Mouse (Mus musculus): ENCODE measurements around the gene Olfr676. TPM values are rescaled to one million over a fixed set of nuclear protein-coding genes. Genes with fewer than 3 reads are reported as not detected.
"Not testable (repeated sequence)": the region's sequence is repeated elsewhere in the genome, so short reads cannot be mapped to it uniquely, and the experiment has no call there.

Olfr676 gene
- not detected in 2 replicates for polyA plus RNA-seq (2011; ENCODE audit: insufficient read length, low read depth, missing spikeins)

DNA sequence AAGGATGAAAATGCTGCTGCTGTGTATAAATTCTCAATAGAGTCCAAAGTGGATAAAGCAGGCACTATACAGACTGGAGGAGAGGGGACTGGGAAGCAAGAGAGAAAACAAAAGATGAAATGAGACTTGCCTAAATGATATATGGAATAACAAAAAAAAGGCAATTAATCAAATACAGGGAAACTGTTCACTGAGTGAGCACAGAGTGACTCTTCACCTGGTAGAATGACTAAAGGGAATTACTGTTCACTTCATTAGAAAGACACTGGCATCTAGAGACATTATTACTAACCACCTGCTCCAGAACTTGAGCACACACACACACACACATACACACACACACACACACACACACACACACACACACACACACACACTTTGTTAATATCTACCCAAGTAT, at the start of gene Olfr676:
Gene Olfr676, plus strand, starts transcription at position 301 of the 400 bp plus-strand sequence.
- TF ChIP-seq CTCF (IDR thresholded peaks at IDR 0.05; ENCODE audit: borderline replicate concordance, insufficient read depth, low read length) (no peak), POLR2A (IDR thresholded peaks at IDR 0.05; ENCODE audit: low read depth, low read length) (no peak)
- H3K27ac ChIP-seq (ENCODE audit: insufficient read depth, low read length) = no peak within 1 kb of the TSS
- H3K4me1 ChIP-seq (ENCODE audit: control insufficient read depth, insufficient read depth, low read length) = no peaks in the 10 kb centered on the region
- no peak within 1 kb of the TSS for H3K4me3 ChIP-seq (ENCODE audit: insufficient read depth, low read length)

DNA sequence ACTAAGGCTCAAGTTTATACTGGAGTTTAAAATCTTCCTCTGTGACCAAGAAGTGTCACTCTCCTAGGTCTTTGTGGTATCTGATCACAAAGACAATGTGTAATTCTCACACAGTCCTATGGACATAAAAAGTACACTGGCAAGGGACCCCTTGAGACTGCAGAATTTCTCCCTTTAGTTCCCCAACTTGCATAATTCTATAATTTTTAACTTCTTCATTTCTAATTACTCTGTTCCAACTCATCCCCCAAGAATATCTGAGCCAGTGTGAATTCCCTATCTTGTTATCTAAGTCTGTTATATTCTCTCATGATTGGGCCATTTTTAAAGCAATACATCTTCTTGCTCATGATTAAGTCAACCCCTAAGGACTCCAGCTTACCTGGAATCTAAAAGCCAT, 30.6 kb upstream of the Olfr676 start, which contains the start of gene Olfr672:
Gene Olfr672, minus strand, starts transcription at position 101 of the 400 bp plus-strand sequence.
- Histone ChIP-seq H3K4me1 (ENCODE audit: control insufficient read depth, insufficient read depth, low read length) (no peaks in the 10 kb centered on the region), H3K27ac (ENCODE audit: insufficient read depth, low read length) (no peak within 1 kb of the TSS), H3K4me3 (ENCODE audit: insufficient read depth, low read length) (no peak within 1 kb of the TSS)
- TF ChIP-seq POLR2A (IDR thresholded peaks at IDR 0.05; ENCODE audit: low read depth, low read length) = no peak
- TF ChIP-seq CTCF (IDR thresholded peaks at IDR 0.05; ENCODE audit: borderline replicate concordance, insufficient read depth, low read length) = no peak

DNA sequence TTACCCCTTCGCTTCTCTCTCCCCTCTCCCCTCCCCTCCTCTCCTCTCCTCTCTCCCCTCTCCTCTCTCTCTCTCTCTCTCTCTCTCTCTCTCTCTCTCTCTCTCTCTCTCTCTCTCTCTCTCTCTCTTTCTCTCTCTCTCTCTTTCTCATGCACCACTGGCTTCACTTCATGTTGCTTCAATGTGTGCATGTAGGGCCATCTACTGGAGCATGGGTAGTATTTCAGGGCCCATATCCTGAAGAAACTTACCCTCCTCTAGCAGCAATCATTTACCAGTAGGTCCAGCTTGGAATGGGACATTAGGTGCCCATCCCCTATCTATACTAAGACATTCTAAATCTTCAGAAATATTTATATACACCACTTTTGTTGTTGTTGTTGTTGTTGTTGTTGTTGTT, 10.0 kb upstream of the Olfr676 start:
- Histone ChIP-seq H3K4me1 (ENCODE audit: control insufficient read depth, insufficient read depth, low read length) (no peaks in the 10 kb centered on the region), H3K27ac (ENCODE audit: insufficient read depth, low read length) (no peak overlapping the region), H3K4me3 (ENCODE audit: insufficient read depth, low read length) (no peak overlapping the region)
- TF ChIP-seq CTCF (IDR thresholded peaks at IDR 0.05; ENCODE audit: borderline replicate concordance, insufficient read depth, low read length) (no peak), POLR2A (IDR thresholded peaks at IDR 0.05; ENCODE audit: low read depth, low read length) (no peak)

DNA sequence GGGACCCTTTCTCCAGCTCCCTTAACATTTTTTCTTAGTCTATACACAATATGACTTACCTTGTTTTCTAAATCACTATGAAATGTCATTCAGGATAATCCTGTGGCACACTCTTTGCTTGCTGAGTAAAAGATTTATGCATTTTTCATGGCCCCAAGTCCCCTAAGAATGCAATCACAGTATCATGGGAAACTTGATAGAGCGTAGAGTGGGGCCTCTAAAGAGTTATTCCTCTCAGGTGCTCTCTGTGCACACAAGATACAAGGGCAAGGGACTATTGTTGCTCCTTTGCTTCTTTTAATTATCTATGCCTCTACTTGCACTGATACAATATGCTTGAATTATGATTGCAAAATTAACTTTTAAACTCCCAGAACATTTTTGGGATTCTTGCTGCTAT, 4.1 kb upstream of the Olfr676 start, which contains the start of gene Olfr675:
Gene Olfr675, minus strand, starts transcription at position 101 of the 400 bp plus-strand sequence.
- H3K27ac ChIP-seq (ENCODE audit: insufficient read depth, low read length) = no peak within 1 kb of the TSS
- no peaks in the 10 kb centered on the region for H3K4me1 ChIP-seq (ENCODE audit: control insufficient read depth, insufficient read depth, low read length)
- H3K4me3 ChIP-seq (ENCODE audit: insufficient read depth, low read length) = no peak within 1 kb of the TSS
- TF ChIP-seq CTCF (IDR thresholded peaks at IDR 0.05; ENCODE audit: borderline replicate concordance, insufficient read depth, low read length) (no peak), POLR2A (IDR thresholded peaks at IDR 0.05; ENCODE audit: low read depth, low read length) (no peak)

DNA sequence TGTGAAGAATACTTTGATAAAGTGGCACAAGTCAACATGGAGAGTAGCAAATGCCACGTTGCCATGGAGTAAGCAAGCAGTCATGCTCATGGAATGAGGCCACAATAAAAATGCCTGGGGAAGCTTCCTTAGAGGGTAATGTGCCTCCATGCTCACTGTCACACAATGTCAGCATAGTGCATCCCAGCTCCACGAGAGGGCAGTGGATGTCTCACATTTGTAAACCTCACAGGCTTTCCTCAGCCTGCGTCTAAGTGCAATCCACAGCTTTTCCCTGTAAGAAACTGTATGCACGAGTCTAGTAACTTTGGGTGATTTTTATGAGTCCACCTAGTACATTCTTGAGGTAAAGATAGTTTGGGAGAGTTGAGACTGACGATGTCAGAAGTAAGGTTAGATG, 1.3 kb downstream of the Olfr676 start:
- H3K27ac ChIP-seq (ENCODE audit: insufficient read depth, low read length); H3K4me3 ChIP-seq (ENCODE audit: insufficient read depth, low read length); H3K4me1 ChIP-seq (ENCODE audit: control insufficient read depth, insufficient read depth, low read length): not testable (repeated sequence)

DNA sequence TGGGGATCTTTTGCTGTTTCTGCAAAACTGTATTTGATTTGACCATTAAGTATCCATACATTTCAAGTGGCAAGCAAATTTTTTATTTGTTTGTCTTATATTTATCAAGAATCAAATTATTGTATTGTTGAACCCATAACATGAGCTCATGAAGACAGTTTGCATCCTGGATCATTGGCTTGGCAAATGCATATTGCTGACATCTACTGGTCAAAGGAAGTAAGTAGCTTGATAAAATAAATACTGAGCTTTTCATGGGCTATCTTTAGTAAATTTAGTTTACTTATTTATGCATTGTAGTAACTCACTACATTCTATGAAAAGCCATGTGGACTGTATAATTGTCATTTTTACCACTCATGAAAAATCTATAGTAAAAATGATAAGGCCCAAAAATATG, 26.5 kb downstream of the Olfr676 start:
- no peak for TF ChIP-seq CTCF (IDR thresholded peaks at IDR 0.05; ENCODE audit: borderline replicate concordance, insufficient read depth, low read length)
- H3K4me1 ChIP-seq (ENCODE audit: control insufficient read depth, insufficient read depth, low read length) = no peaks in the 10 kb centered on the region
- H3K27ac ChIP-seq (ENCODE audit: insufficient read depth, low read length) = no peak overlapping the region
- H3K4me3 ChIP-seq (ENCODE audit: insufficient read depth, low read length) = no peak overlapping the region

DNA sequence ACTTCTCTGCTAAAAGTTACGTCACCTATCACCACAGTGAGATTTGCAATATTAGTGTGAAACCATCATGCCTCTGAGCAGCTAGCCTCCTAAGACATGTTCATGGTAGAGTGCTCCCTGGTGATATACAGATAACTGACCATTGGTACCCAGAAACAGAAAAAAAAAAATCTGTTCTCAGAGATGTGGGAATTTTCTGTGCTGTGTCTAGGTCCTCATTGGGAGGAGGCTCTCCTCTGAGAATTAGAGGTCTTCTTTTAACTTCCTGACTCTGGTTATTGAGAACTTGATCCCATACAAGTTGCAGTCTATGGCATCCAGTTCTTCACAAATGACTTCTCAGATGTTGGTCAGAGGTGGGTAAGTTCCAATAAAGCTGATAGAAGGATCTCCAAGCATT, 31.7 kb downstream of the Olfr676 start, which contains the start of gene Olfr678:
Gene Olfr678, plus strand, starts transcription at position 301 of the 400 bp plus-strand sequence.
- Histone ChIP-seq H3K4me3 (ENCODE audit: insufficient read depth, low read length) (no peak within 1 kb of the TSS), H3K4me1 (ENCODE audit: control insufficient read depth, insufficient read depth, low read length) (no peaks in the 10 kb centered on the region), H3K27ac (ENCODE audit: insufficient read depth, low read length) (no peak within 1 kb of the TSS)
- no peak for TF ChIP-seq POLR2A (IDR thresholded peaks at IDR 0.05; ENCODE audit: low read depth, low read length)

DNA sequence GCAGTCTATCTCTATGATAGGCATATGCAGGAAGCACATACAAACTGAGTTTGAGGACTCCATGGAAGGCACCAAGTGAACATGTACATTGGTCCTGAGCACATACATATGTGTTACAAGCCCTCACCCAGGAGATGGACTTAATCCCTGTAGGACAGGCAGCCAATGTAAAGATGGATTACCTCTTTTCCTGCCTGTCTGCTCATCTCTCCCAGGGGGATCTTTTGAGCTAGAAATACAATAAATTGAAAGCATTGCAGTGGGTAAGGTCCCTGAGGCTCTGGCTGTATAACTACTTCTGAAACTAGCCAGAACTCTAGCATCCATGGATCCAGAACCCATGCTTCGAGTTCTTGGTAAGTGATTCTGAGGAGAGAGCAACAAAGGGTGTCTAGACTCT, 48.4 kb downstream of the Olfr676 start, which contains the start of gene Olfr679:
Gene Olfr679, plus strand, starts transcription at position 301 of the 400 bp plus-strand sequence.
- no peak for TF ChIP-seq POLR2A (IDR thresholded peaks at IDR 0.05; ENCODE audit: low read depth, low read length)
- TF ChIP-seq CTCF (IDR thresholded peaks at IDR 0.05; ENCODE audit: borderline replicate concordance, insufficient read depth, low read length) = no peak
- no peaks in the 10 kb centered on the region for H3K4me1 ChIP-seq (ENCODE audit: control insufficient read depth, insufficient read depth, low read length)
- H3K27ac ChIP-seq (ENCODE audit: insufficient read depth, low read length) = no peak within 1 kb of the TSS
- no peak within 1 kb of the TSS for H3K4me3 ChIP-seq (ENCODE audit: insufficient read depth, low read length)

Other genes with a start within 250 kb of the Olfr676 start
- gene Usp17lb, start 190.1 kb upstream of the Olfr676 start, polyA plus RNA-seq (2011; ENCODE audit: insufficient read length, low read depth, missing spikeins) = not detected in 2 replicates
- not detected in 2 replicates for gene Usp17la, start 175.7 kb upstream of the Olfr676 start, polyA plus RNA-seq (2011; ENCODE audit: insufficient read length, low read depth, missing spikeins)
- gene Olfr665, start 154.7 kb upstream of the Olfr676 start, polyA plus RNA-seq (2011; ENCODE audit: insufficient read length, low read depth, missing spikeins) = not detected in 2 replicates
- not detected in 2 replicates for gene Olfr666, start 136.7 kb upstream of the Olfr676 start, polyA plus RNA-seq (2011; ENCODE audit: insufficient read length, low read depth, missing spikeins)
- not detected in 2 replicates for gene Olfr667, start 111.2 kb upstream of the Olfr676 start, polyA plus RNA-seq (2011; ENCODE audit: insufficient read length, low read depth, missing spikeins)
- gene Olfr668, start 104.6 kb upstream of the Olfr676 start, polyA plus RNA-seq (2011; ENCODE audit: insufficient read length, low read depth, missing spikeins) = not detected in 2 replicates
- gene Olfr669, start 98.5 kb upstream of the Olfr676 start, polyA plus RNA-seq (2011; ENCODE audit: insufficient read length, low read depth, missing spikeins) = not detected in 2 replicates
- gene Olfr670, start 70.1 kb upstream of the Olfr676 start, polyA plus RNA-seq (2011; ENCODE audit: insufficient read length, low read depth, missing spikeins) = not detected in 2 replicates
- not detected in 2 replicates for gene Olfr671, start 53.6 kb upstream of the Olfr676 start, polyA plus RNA-seq (2011; ENCODE audit: insufficient read length, low read depth, missing spikeins)
- not detected in 2 replicates for gene Olfr672, start 30.7 kb upstream of the Olfr676 start, polyA plus RNA-seq (2011; ENCODE audit: insufficient read length, low read depth, missing spikeins)
- gene Olfr675, start 4.2 kb upstream of the Olfr676 start, polyA plus RNA-seq (2011; ENCODE audit: insufficient read length, low read depth, missing spikeins) = not detected in 2 replicates
- gene Olfr677, start 18.7 kb downstream of the Olfr676 start, polyA plus RNA-seq (2011; ENCODE audit: insufficient read length, low read depth, missing spikeins) = not detected in 2 replicates
- not detected in 2 replicates for gene Olfr678, start 31.8 kb downstream of the Olfr676 start, polyA plus RNA-seq (2011; ENCODE audit: insufficient read length, low read depth, missing spikeins)
- not detected in 2 replicates for gene Olfr679, start 48.5 kb downstream of the Olfr676 start, polyA plus RNA-seq (2011; ENCODE audit: insufficient read length, low read depth, missing spikeins)
- gene Olfr680-ps1, start 60.1 kb downstream of the Olfr676 start, polyA plus RNA-seq (2011; ENCODE audit: insufficient read length, low read depth, missing spikeins) = not detected in 2 replicates
- gene Olfr681, start 84.1 kb downstream of the Olfr676 start, polyA plus RNA-seq (2011; ENCODE audit: insufficient read length, low read depth, missing spikeins) = not detected in 2 replicates
- not detected in 2 replicates for gene Olfr683, start 114.3 kb downstream of the Olfr676 start, polyA plus RNA-seq (2011; ENCODE audit: insufficient read length, low read depth, missing spikeins)
- not detected in 2 replicates for gene Olfr684, start 131.0 kb downstream of the Olfr676 start, polyA plus RNA-seq (2011; ENCODE audit: insufficient read length, low read depth, missing spikeins)
- not detected in 2 replicates for gene Olfr685, start 153.3 kb downstream of the Olfr676 start, polyA plus RNA-seq (2011; ENCODE audit: insufficient read length, low read depth, missing spikeins)
- not detected in 2 replicates for gene Olfr686, start 174.8 kb downstream of the Olfr676 start, polyA plus RNA-seq (2011; ENCODE audit: insufficient read length, low read depth, missing spikeins)

Data from embryonic fibroblast, embryonic 13.5 days (primary cell).